Mouse (Mus musculus) liver, embryonic 12.5 days (tissue): ENCODE results near the gene Tbx6. TPM values are rescaled to one million over a fixed set of nuclear protein-coding genes. Genes with fewer than 3 reads are reported as not detected.

ENCODE experiments used
- ATAC-seq: fragments of 200-750 bp; cut with Nextera tagmentation; 2 replicates; pipeline ENCODE4 v1.8.0; 2017; ENCODE audit warnings: moderate number of reproducible peaks, mild to moderate bottlenecking, moderate library complexity
- H3K27ac ChIP-seq: fragments of 300-500 bp; sonication (generic); 2 replicates; pipeline ENCODE4 v1.5.1; 2016; ENCODE audit warnings: mild to moderate bottlenecking
- H3K27me3 ChIP-seq: fragments of 300-500 bp; sonication (generic); replicated peaks from 2 replicates; pipeline ENCODE4 v1.6.1; 2016; ENCODE audit warnings: mild to moderate bottlenecking, moderate library complexity
- H3K36me3 ChIP-seq: fragments of 300-500 bp; sonication (generic); 2 replicates; pipeline ENCODE4 v1.6.1; 2016; ENCODE audit warnings: mild to moderate bottlenecking, moderate library complexity
- H3K4me1 ChIP-seq: fragments of 300-500 bp; sonication (generic); 2 replicates; pipeline ENCODE4 v1.6.1; 2016
- H3K4me2 ChIP-seq: fragments of 300-500 bp; sonication (generic); 2 replicates; pipeline ENCODE4 v1.6.1; 2016; ENCODE audit warnings: mild to moderate bottlenecking, moderate library complexity
- H3K4me3 ChIP-seq: fragments of 300-500 bp; sonication (generic); 2 replicates; pipeline ENCODE4 v1.5.1; 2016; ENCODE audit warnings: mild to moderate bottlenecking, moderate library complexity
- H3K9ac ChIP-seq: fragments of 300-500 bp; sonication (generic); 2 replicates; pipeline ENCODE4 v1.6.1; 2016; ENCODE audit warnings: mild to moderate bottlenecking, moderate library complexity
- H3K9me3 ChIP-seq: fragments of 300-500 bp; sonication (generic); replicated peaks from 2 replicates; pipeline ENCODE4 v1.6.1; 2016; ENCODE audit warnings: mild to moderate bottlenecking, moderate library complexity
- WGBS: fragments of 180-500 bp; shearing (Covaris S2); methylation state at CpG from one replicate; pipeline ENCODE4 v1.1.7; 2016; ENCODE audit not compliant: insufficient replicate concordance; 5-methylcytosine and 5-hydroxymethylcytosine counted together
- polyA plus RNA-seq: library from polyadenylated mRNA; unstranded; fragments of >200 nt; fragmentation: Nextera tagmentation; extraction: Ambion mirVana; gene quantifications from 2 replicates; pipeline ENCODE4 v1.2.1, GENCODE M21; 2016

The Tbx6 gene
- polyA plus RNA-seq, 1 experiment from 2014 or later: 0.33 TPM

- Histone ChIP-seq H3K4me1 (peaks cover 88% of the 10 kb centered on the region), H3K27me3 (no peaks in the 10 kb centered on the region), H3K4me2 (peak within 1 kb of the TSS; percentile 91), H3K4me3 (peak within 1 kb of the TSS; percentile 77), H3K9ac (peak within 1 kb of the TSS; percentile 85), H3K9me3 (no peaks in the 10 kb centered on the region), H3K36me3 (peaks cover 41% of the 10 kb centered on the region), H3K27ac (peak within 1 kb of the TSS; percentile 93)
- ATAC-seq: no peak
- 11% methylated on average over 21 of the region's 21 CpGs for WGBS
Observed at GRCm38 (mm10) chr7:126797411-126798126, 16.3 kb downstream of the Tbx6 start, which contains the start of gene Fam57b. Gene Fam57b (plus strand): TSS chr7:126797668.

GRCm38 (mm10) chr7:126798127-126799049 is 17.1 kb downstream of the Tbx6 start:
- Histone ChIP-seq H3K4me3 (peak overlapping the region; percentile 77), H3K9me3 (no peaks in the 10 kb centered on the region), H3K36me3 (peaks cover 41% of the 10 kb centered on the region), H3K27me3 (no peaks in the 10 kb centered on the region), H3K9ac (peak overlapping the region; percentile 85), H3K4me2 (peak overlapping the region; percentile 91), H3K4me1 (peaks cover 88% of the 10 kb centered on the region), H3K27ac (peak overlapping the region; percentile 93)
- 1% methylated on average over 40 of the region's 40 CpGs for WGBS
- ATAC-seq: peak; percentile 36

DNA sequence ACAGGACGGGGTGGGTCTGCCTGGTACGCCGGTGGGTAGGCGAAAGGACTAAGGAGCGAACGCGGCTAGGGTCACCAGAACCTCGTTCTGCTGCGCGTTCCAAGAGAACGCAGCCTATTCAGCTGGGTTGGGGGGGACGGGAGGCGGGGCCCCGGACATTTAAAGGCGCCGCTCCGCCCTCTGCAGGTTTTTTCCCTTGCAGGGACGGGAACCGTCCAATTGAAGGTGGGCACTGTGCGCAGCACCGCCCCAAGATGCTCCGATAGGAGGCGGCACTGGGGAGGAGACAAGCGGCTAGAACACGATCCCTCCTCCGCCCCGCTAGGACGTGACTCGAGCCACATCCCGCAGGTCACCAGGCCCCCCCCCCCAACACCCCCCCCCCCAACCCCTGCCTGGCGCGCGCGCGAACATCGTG is 17.8 kb downstream of the Tbx6 start:
- peak overlapping the region; percentile 91 for H3K4me2 ChIP-seq
- peak; percentile 93 for ATAC-seq
- no peaks in the 10 kb centered on the region for H3K9me3 ChIP-seq
- peak overlapping the region; percentile 77 for H3K4me3 ChIP-seq
- peaks cover 88% of the 10 kb centered on the region for H3K4me1 ChIP-seq
- WGBS: under 1% methylated on average over 36 of the region's 36 CpGs
- H3K27me3 ChIP-seq: no peaks in the 10 kb centered on the region
- peak overlapping the region; percentile 93 for H3K27ac ChIP-seq
- peak overlapping the region; percentile 85 for H3K9ac ChIP-seq
- H3K36me3 ChIP-seq: peaks cover 36% of the 10 kb centered on the region

DNA sequence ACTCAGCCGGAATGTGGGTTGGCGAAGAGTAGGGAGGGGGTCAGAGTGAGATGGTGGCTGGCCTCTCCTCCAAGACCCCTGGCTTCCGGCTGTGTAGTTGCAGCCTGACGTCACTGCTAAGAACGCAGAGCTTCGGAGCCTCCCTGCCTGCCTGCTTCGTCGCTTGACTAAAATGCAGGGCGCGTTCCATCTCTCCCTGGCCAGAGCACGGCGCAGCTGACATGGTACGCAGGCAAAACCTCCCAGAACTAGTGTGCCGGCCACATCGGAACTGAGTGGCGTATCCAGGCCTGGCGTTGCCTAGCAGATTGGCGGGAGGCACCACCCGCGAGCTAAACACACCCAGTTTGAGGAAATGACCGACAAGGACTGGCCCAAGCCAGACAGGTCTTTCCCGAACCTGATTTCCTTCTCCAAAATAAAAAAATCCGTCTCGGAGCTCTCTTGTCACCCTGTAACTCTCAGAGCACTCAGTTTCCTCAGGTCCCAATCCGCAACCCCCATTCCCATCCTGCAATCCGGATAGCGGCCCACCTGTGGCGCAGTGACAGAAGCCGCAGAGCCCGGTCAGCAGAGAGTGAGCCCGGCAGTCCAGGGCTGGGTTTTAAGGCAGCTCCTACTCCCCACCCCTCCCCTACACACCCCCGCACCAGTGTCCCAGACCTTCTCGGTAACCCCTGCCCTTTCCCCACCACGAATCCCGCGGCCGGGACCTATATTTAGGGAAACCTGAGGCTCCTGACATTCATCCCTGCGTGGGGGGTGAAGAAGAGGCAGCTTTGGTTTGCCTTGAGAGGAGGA is 18.4 kb downstream of the Tbx6 start:
- peak overlapping the region; percentile 77 for H3K4me3 ChIP-seq
- H3K4me1 ChIP-seq: peaks cover 86% of the 10 kb centered on the region
- peak overlapping the region; percentile 93 for H3K27ac ChIP-seq
- peak overlapping the region; percentile 85 for H3K9ac ChIP-seq
- H3K9me3 ChIP-seq: no peaks in the 10 kb centered on the region
- H3K36me3 ChIP-seq: peaks cover 31% of the 10 kb centered on the region
- ATAC-seq: peak; percentile 79
- H3K4me2 ChIP-seq: peak overlapping the region; percentile 91
- H3K27me3 ChIP-seq: no peaks in the 10 kb centered on the region
- WGBS: 2% methylated on average over 38 of the region's 38 CpGs

GRCm38 (mm10) chr7:126800269-126801056 is 19.2 kb downstream of the Tbx6 start:
- Histone ChIP-seq H3K4me2 (peak overlapping the region; percentile 91), H3K9ac (peak overlapping the region; percentile 85), H3K4me1 (peaks cover 78% of the 10 kb centered on the region), H3K4me3 (peak overlapping the region; percentile 77), H3K27me3 (no peaks in the 10 kb centered on the region), H3K27ac (peak overlapping the region; percentile 93), H3K36me3 (peaks cover 23% of the 10 kb centered on the region), H3K9me3 (no peaks in the 10 kb centered on the region)
- no peak for ATAC-seq
- WGBS: 57% methylated on average over 5 of the region's 5 CpGs

- H3K36me3 ChIP-seq: peaks cover 17% of the 10 kb centered on the region
- H3K4me3 ChIP-seq: no peak overlapping the region
- WGBS: 92% methylated on average over 16 of the region's 16 CpGs
- peaks cover 72% of the 10 kb centered on the region for H3K4me1 ChIP-seq
- H3K4me2 ChIP-seq: no peak overlapping the region
- H3K9ac ChIP-seq: peak overlapping the region; percentile 85; the same call in 1 of the 2 replicates
- H3K9me3 ChIP-seq: no peaks in the 10 kb centered on the region
- H3K27me3 ChIP-seq: no peaks in the 10 kb centered on the region
- H3K27ac ChIP-seq: no peak overlapping the region
- ATAC-seq: no peak
Observed at GRCm38 (mm10) chr7:126801057-126801422, 19.8 kb downstream of the Tbx6 start.

DNA sequence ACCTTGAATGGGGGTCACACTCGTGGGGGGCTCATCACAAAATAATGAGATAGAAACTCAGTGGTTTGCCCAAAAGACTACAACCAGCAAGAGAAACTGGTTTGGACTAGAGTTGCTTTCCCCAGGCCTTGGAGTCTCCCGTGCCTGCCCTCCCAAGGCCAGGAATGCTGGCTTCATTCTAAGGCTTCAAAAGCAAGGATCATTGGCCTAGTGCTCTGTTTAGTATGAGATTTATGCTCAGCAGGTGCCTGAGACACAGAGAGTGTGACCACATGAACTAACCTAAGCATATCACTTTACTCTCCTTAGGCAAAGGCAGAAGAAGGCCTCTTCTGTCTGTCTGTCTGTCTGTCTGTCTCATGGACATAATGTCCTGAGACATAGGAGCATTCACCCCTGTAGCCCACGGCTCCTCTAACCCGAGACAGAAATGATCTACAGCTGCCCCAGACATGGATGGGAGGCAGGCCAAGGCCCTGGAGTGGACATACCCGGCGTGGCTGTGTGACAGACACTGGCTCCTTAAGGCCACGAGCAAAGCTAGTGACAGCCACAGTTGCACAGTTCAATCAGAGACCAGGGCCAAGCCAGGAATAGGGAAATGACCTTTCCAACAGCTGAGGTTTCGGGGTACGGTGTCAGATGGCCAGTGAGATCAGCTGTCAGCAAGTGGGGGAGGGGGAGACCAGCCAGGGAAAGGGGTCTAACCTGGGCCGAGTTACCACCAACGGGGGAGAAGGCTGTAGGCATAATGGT is 21.0 kb downstream of the Tbx6 start:
- no peaks in the 10 kb centered on the region for H3K27me3 ChIP-seq
- WGBS: 69% methylated on average over 11 of the region's 11 CpGs

GRCm38 (mm10) chr7:126803181-126803580 is 21.9 kb downstream of the Tbx6 start:
- H3K27ac ChIP-seq: no peak overlapping the region
- WGBS: 37% methylated on average over 6 of the region's 6 CpGs
- H3K9me3 ChIP-seq: no peaks in the 10 kb centered on the region
- no peak overlapping the region for H3K4me2 ChIP-seq
- no peaks in the 10 kb centered on the region for H3K27me3 ChIP-seq
- H3K4me1 ChIP-seq: peaks cover 65% of the 10 kb centered on the region
- no peak for ATAC-seq
- H3K4me3 ChIP-seq: no peak overlapping the region
- H3K9ac ChIP-seq: no peak overlapping the region
- H3K36me3 ChIP-seq: no peaks in the 10 kb centered on the region; the same call in 1 of the 2 replicates

More for the DNA sequence above, 21.0 kb downstream of the Tbx6 start:
- no peak for ATAC-seq
- no peaks in the 10 kb centered on the region for H3K9me3 ChIP-seq
- no peak overlapping the region for H3K4me2 ChIP-seq
- peaks cover 4% of the 10 kb centered on the region for H3K36me3 ChIP-seq
- H3K4me1 ChIP-seq: peaks cover 65% of the 10 kb centered on the region
- H3K4me3 ChIP-seq: no peak overlapping the region
- no peak overlapping the region for H3K9ac ChIP-seq
- H3K27ac ChIP-seq: no peak overlapping the region

GRCm38 (mm10) chr7:126803751-126804150 is 22.5 kb downstream of the Tbx6 start:
- H3K4me3 ChIP-seq: no peak overlapping the region
- no peak overlapping the region for H3K27ac ChIP-seq
- no peaks in the 10 kb centered on the region for H3K27me3 ChIP-seq
- H3K4me1 ChIP-seq: peaks cover 67% of the 10 kb centered on the region
- H3K9me3 ChIP-seq: no peaks in the 10 kb centered on the region
- ATAC-seq: no peak
- H3K9ac ChIP-seq: no peak overlapping the region
- H3K4me2 ChIP-seq: no peak overlapping the region
- H3K36me3 ChIP-seq: no peaks in the 10 kb centered on the region; the same call in 1 of the 2 replicates

GRCm38 (mm10) chr7:126806956-126807355 is 25.7 kb downstream of the Tbx6 start:
- Histone ChIP-seq H3K27ac (no peak overlapping the region), H3K4me2 (no peak overlapping the region), H3K4me3 (no peak overlapping the region), H3K27me3 (no peaks in the 10 kb centered on the region), H3K9ac (no peak overlapping the region), H3K36me3 (no peaks in the 10 kb centered on the region; the same call in 1 of the 2 replicates), H3K4me1 (peaks cover 60% of the 10 kb centered on the region), H3K9me3 (no peaks in the 10 kb centered on the region)
- no peak for ATAC-seq
- 80% methylated on average over 6 of the region's 6 CpGs for WGBS
